Mouse (Mus musculus) heart, postnatal 25 days (tissue): ENCODE data around the gene Map2k1. TPM values are rescaled to one million over a fixed set of nuclear protein-coding genes. Genes with fewer than 3 reads are reported as not detected.
"Not testable (repeated sequence)": the region's sequence is repeated elsewhere in the genome, so short reads cannot be mapped to it uniquely, and the experiment has no call there.

Experiments
- DNase-seq: peaks from one replicate; pipeline ENCODE4 v3.0.0; 2022; ENCODE audit warnings: low spot score
- intact Hi-C: fragments of 180-260 bp; cut with DNase I; formaldehyde crosslinking; loops from one replicate; pipeline ENCODE4 v1.15.1; 2025
- total RNA-seq, 2 experiments: library from RNA; stranded (reverse); gene quantifications; 2 replicates each; pipeline ENCODE4 v1.2.3; 2021

The Map2k1 gene
- total RNA-seq, 2 experiments from 2014 or later, result 49.6 to 55.2 TPM

DNA sequence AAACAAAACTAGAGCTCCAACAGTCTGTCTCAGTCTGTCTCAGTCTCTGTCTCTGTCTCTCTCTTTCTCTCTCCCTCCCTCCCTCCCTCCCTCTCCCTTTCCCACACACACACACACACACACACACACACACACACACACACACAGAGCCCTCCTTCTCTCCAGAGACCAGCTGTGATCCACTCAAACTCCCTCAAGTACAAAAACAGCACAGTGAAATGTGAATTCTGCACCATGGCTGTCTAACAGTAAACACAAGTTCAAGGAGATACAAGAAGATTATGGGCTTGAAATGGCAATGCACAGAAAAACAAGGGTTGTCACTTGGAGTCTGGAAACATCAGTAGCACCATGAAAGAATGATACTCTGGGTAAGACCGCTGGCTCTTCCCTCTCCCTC lies 34.1 kb downstream of the Map2k1 start:
- intact Hi-C loops, result no loop called here

GRCm38 (mm10) chr9:64217887-64218286 lies 35.5 kb downstream of the Map2k1 start:
- no peak for DNase-seq
- intact Hi-C loops, result no loop called here

More for the DNA sequence above, 34.1 kb downstream of the Map2k1 start:
- no peak for DNase-seq

DNA sequence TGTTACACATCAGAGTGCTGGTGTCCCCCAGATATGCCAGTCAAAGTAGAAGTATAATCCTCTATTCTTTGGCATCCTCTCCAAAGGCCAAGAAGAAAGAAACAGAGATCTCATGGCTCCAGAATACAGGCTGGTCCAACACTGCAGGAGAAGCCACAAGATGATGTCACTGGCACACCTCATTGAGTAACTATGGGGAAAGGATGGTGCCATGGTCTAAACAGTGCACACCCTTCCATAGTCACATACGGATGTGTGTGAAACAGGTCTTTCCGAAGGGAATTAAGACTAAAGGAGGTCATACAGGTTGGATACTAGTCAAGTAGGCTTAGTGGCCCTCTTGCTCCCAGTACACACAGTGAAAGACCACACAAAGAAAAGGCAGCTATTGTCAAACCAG lies 36.8 kb downstream of the Map2k1 start:
- intact Hi-C loops, result no loop called here
- no peak for DNase-seq

- DNase-seq, result no peak
- intact Hi-C loops, result no loop called here
Measured at GRCm38 (mm10) chr9:64216090-64216489, 37.3 kb downstream of the Map2k1 start.

DNA sequence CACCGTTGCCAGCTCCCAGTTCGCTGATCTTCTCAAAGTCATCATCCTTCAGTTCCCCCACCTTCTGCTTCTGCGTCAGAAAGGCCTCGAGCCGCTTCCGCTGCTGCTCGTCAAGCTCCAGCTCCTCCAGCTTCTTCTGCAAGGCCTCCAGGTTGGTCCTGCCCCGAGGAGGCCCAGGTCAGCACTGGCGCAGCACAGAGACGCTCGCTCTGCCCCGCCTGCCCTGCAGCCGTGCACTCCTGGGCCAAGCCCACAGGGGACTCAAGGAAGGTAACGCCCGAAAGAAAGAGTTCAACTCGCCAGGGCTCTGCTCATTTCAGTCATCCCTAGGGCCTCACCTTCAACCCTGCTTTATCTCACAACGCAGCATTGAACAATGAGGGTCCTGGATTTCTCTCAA lies 39.0 kb downstream of the Map2k1 start:
- intact Hi-C loops, result no loop called here
- DNase-seq, result no peak

DNA sequence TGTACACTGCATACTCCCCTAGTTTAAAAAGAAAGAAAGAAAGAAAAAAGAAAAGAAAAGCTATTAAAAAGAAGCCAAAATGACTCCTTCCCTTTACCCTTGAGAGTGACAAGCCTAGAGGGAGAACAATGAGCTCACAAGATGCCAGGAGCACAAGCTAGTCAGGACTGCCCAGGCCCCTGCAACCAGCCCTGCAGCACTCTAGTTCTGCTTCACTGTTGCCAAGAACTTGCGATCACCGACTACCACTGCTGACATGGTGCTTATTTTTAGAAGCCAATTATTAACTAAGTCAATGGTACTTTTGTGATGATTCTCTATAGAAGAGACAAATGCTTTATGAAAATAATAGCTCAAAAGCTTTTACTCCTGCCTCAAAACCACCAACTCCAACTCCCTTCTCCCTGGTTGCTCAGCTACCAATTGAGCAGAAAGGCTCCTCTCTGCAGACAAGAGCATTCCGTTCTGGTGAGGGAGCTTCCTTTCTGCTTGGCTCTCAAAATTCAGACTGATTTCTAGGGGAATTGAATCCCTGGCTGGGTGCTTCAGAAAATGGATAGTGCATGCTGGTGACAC lies 45.8 kb downstream of the Map2k1 start:
- intact Hi-C loops, result no loop called here
- no peak for DNase-seq

GRCm38 (mm10) chr9:64202866-64203265 lies 50.6 kb downstream of the Map2k1 start:
- intact Hi-C loops, result no loop called here

GRCm38 (mm10) chr9:64202331-64202730 lies 51.1 kb downstream of the Map2k1 start:
- intact Hi-C loops, result no loop called here
- DNase-seq, result no peak

More at GRCm38 (mm10) chr9:64202866-64203265, 50.6 kb downstream of the Map2k1 start:
- DNase-seq, result no peak

DNA sequence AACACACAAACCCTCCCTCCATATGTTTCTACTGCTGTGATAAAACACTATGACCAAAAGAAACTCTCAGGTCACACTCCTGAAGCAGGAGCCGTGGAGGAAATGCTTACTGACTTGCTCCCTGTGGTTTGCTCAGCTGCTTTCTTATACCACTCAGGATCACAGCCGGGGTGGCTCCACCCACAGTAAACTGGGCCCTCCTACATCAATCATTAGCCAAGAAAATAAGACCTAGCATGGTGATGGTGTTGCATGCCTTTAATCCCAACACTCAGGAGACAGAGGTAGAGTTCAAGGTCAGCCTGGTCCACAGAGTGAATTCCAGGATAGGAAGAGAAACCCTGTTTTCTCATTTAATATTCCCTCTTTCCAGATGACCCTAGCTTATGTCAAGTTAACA lies 53.5 kb downstream of the Map2k1 start:
- intact Hi-C loops, result no loop called here
- DNase-seq, result no peak

DNA sequence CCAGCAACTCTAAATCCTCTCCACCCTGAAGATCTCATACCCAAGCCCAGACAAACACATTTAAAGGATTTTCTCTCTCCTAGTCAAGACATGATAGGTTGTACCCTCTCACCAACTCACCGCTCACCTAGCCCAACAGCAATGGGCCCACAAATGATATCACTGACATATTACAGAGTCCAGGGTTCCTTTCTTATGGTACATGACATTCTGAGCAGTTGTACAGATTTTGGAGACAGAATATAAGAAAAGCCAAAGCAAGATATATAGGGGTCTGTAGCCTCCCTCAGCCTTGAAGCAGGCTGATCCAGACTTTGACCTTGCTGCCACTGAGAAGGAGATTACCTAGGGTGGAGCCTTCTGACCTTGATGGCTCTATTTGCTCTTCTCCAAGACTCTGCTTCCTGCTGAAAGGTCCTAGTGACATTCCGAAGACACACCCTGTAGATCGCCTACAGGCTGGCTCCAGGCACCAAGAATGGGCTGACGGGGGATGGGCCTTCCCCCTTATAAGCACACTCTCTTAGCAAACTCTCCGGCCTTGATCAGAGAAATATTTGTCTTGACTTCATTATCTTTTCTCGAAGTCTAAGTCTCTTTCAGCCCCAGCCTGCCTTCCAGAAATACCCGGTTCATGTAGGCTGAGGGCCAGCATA lies 54.5 kb downstream of the Map2k1 start:
- DNase-seq, intact Hi-C loops: not testable (repeated sequence)

- intact Hi-C loops, result no loop called here
- no peak for DNase-seq
Measured at GRCm38 (mm10) chr9:64198068-64198762, 55.2 kb downstream of the Map2k1 start.

DNA sequence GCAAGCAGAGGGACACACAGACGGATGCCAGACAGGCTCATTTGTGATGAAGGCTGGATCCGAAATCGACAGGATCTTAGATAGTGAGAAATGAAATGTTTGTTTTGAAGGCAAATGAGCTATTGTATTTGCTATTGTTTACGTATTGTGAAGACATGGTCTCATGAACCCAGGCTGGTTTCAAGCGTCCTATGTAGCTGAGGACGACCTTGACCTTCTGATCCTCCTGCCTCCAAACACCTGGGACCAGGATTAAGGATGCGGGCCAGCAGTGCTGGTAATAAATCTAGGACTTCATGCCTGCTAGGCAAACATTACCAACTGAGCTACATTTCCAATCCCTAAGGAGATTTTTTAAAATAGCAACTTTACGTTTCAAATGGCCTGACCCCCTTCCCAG lies 55.9 kb downstream of the Map2k1 start:
- intact Hi-C loops, result no loop called here
- no peak for DNase-seq

GRCm38 (mm10) chr9:64195554-64195953 lies 57.9 kb downstream of the Map2k1 start:
- intact Hi-C loops, result no loop called here
- DNase-seq, result peak; percentile 4

- intact Hi-C loops, result no loop called here
- DNase-seq, result no peak
Measured at GRCm38 (mm10) chr9:64193879-64194278, 59.6 kb downstream of the Map2k1 start.

DNA sequence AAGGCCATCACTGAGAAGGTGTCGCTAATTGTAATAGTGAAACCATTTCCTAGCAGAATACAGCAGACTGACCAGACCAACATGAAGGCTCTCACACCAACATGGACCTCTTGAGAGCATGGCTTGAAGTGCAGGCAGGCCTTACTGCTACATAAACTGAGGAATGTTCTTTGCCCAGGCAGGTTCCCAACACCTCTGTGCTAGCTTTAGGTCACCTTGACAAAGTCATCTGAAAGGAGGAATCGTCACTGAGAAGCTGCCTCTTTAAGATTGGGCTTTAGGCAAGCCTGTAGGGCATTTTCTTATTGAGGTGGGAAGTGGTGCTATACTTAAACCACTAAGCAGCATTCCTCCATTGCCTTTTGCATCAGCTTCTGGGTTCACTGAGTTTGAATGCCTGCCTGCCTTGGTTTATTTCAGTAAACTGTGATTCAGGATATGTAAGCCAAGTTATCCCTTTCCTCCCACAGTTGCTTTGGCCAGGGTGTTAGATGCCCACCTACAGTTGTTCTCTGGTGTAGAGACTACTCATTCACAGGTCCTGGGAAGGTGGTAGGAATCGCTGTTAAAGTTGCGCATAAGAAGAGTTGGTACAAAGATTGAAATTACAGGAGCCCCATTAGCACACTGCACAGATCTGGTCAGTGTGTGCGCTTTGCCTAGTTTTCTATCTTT lies 69.1 kb downstream of the Map2k1 start:
- DNase-seq, result no peak
- intact Hi-C loops, result no loop called here

- intact Hi-C loops, DNase-seq: not testable (repeated sequence)
Measured at GRCm38 (mm10) chr9:64183295-64183694, 70.1 kb downstream of the Map2k1 start.

DNA sequence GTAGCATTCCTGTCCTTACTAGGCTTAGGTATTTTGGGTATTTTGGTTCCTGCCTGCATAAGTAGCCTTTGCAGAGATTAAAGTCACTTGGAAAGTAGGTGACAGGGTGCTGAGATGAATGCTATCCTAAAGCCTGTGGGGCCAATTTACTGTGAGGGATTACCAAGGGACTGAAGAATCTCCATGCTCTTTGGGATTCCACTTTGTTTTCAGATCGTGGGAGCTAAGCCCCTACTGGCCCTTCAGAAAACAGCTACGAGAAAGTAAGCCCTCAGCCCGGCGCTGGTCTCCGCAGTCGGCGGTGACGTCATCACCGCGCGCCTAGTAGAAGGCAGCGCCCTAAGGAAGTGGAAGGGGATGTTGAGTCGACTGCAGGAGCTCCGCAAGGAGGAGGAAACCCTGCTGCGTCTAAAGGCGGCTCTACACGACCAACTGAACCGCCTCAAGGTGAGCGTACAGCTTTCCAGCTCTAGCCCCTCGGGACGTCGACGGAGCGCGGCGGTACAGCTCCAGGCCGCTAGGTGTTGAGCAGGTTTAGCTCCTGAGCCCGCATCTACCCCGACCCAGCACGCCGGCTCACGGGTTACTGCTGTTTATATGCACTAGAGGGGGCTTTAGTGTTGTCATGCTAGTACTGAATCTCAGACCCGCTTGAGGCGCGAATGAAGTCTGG lies 74.3 kb downstream of the Map2k1 start, which contains the start of gene Snapc5:
Snapc5 (plus strand) TSS at position 301 of the 673 bp plus-strand sequence.
- intact Hi-C loops, result loop anchor here (1.0 kb wide), 1 partner anchor 74 kb away; the partner anchor contains the start of gene Map2k1
- DNase-seq, result peak; percentile 81

GRCm38 (mm10) chr9:64178610-64178973 lies 74.8 kb downstream of the Map2k1 start:
- intact Hi-C loops, result no loop called here
- DNase-seq, result no peak

DNA sequence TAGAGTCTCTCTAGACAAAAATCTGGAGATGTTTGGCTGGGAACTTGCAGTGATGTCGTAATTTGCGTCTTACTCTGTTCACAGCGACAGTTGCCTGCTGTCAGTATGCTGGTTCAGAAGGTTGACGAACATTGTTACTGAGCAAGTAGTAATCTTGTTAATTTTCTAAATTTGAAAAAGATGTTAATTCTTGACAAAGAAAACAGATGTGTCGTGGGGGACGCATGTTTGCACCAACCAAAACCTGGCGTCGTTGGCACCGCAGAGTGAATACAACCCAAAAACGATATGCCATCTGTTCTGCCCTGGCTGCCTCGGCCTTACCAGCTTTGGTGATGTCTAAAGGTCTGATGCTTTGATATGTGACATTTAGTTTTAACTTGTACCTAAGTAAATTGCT lies 78.1 kb downstream of the Map2k1 start:
- intact Hi-C loops, result no loop called here
- DNase-seq, result no peak

DNA sequence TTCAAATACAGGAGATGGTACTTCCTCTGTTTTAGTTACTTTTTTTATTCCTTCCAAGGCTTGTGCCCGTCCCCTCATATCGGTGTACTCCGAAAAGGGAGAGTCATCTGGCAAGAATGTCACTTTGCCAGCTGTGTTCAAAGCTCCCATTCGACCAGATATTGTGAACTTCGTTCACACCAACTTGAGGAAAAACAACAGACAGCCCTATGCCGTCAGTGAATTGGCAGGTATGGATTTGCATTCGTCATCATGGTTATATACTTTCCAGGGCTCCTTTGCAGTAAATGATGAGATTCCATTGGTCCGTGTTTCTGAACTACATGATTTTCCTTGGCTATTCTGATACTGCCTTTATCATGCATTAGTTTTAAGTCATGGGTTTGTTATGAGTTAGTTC lies 78.7 kb downstream of the Map2k1 start:
- DNase-seq, result no peak
- intact Hi-C loops, result loop anchor here (5.0 kb wide), 1 partner anchor 168 kb away; the partner anchor contains the start of gene Dis3l
